Mouse (Mus musculus) embryonic facial prominence, embryonic 13.5 days (tissue): Measurements from ENCODE around the gene Slc25a21. TPM values are rescaled to one million over a fixed set of nuclear protein-coding genes. Genes with fewer than 3 reads are reported as not detected.

Source experiments
- ATAC-seq: fragments of 200-750 bp; cut with Nextera tagmentation; 2 replicates; pipeline ENCODE4 v1.8.0; 2017; ENCODE audit warnings: low read depth; ENCODE audit not compliant: insufficient number of reproducible peaks, insufficient read depth, low FRiP score, low TSS enrichment
- H3K27ac ChIP-seq: fragments of 300-500 bp; sonication (generic); 2 replicates; pipeline ENCODE4 v1.5.1; 2015; ENCODE audit warnings: moderate library complexity, mild to moderate bottlenecking, inconsistent platforms
- H3K27me3 ChIP-seq: fragments of 300-500 bp; sonication (generic); 2 replicates; pipeline ENCODE4 v1.6.1; 2015; ENCODE audit warnings: mild to moderate bottlenecking, inconsistent platforms
- H3K36me3 ChIP-seq: fragments of 300-500 bp; sonication (generic); 2 replicates; pipeline ENCODE4 v1.6.1; 2015; ENCODE audit warnings: mild to moderate bottlenecking, inconsistent platforms
- H3K4me1 ChIP-seq: fragments of 300-500 bp; sonication (generic); 2 replicates; pipeline ENCODE4 v1.6.1; 2015; ENCODE audit warnings: inconsistent platforms
- H3K4me2 ChIP-seq: fragments of 300-500 bp; sonication (generic); 2 replicates; pipeline ENCODE4 v1.6.1; 2015; ENCODE audit warnings: moderate library complexity, mild to moderate bottlenecking, inconsistent platforms
- H3K4me3 ChIP-seq: fragments of 300-500 bp; sonication (generic); 2 replicates; pipeline ENCODE4 v1.5.1; 2015; ENCODE audit warnings: mild to moderate bottlenecking, inconsistent platforms
- H3K9ac ChIP-seq: fragments of 300-500 bp; sonication (generic); 2 replicates; pipeline ENCODE4 v1.6.1; 2015; ENCODE audit warnings: mild to moderate bottlenecking, inconsistent platforms
- H3K9me3 ChIP-seq: fragments of 300-500 bp; sonication (generic); 2 replicates; pipeline ENCODE4 v1.6.1; 2016; ENCODE audit warnings: inconsistent platforms
- WGBS: fragments of 180-500 bp; shearing (Covaris S2); methylation state at CpG from one replicate; pipeline ENCODE4 v1.1.7; 2015; ENCODE audit warnings: mixed read lengths; 5-methylcytosine and 5-hydroxymethylcytosine counted together
- polyA plus RNA-seq: library from polyadenylated mRNA; unstranded; fragments of >200 nt; fragmentation: Nextera tagmentation; extraction: Ambion mirVana; gene quantifications from 2 replicates; pipeline ENCODE4 v1.2.1, GENCODE M21; 2015

Slc25a21 gene
- polyA plus RNA-seq, 1 experiment from 2014 or later = 0.76 TPM

DNA sequence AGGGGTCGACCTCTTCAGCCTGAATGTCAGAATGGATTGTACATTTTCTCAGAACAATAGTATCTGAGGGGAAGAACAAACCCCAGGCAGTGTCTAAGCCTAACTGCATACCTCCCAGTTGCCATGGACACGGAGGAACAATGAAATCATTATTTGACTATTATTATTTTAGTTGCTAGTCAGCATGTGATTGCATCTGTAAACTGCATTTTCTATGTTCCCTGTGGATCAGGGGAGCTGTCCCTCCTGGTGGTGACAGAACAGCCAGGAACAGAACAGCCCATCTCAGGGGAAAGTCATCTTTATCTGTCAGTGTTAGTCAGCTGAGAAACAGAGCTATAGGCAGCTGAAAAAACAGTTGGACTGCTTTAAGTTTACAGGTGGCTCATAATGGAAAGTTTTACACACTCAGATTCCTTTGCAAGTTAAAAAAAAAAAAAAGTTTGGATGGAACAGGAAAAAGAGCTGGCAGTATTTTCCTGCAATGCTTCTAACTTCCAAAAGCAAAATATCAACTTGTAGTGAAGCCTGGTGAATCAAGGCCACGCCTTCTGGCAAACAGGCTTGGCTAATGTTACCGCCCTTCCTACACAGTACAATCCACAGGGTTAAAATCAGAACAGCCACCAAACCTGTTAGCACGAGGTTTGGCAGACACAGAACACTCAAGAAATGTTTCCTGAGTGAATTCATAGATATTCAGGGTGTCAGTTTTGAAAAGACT is 17.6 kb downstream of the Slc25a21 start:
- Histone ChIP-seq H3K27me3 (peaks cover 3% of the 10 kb centered on the region; the same call in 1 of the 2 replicates), H3K4me1 (peaks cover 11% of the 10 kb centered on the region; the same call in 1 of the 2 replicates), H3K36me3 (no peaks in the 10 kb centered on the region), H3K4me2 (no peak overlapping the region), H3K9ac (no peak overlapping the region), H3K9me3 (no peaks in the 10 kb centered on the region), H3K4me3 (no peak overlapping the region), H3K27ac (no peak overlapping the region)
- ATAC-seq = no peak
- 29% methylated on average over 5 of the region's 5 CpGs for WGBS

- no peak for ATAC-seq
- H3K27me3 ChIP-seq = peaks cover 3% of the 10 kb centered on the region; the same call in 1 of the 2 replicates
- no peaks in the 10 kb centered on the region for H3K36me3 ChIP-seq
These were observed 18.5 kb downstream of the Slc25a21 start for GRCm38 (mm10) chr12:57178818-57179217.

DNA sequence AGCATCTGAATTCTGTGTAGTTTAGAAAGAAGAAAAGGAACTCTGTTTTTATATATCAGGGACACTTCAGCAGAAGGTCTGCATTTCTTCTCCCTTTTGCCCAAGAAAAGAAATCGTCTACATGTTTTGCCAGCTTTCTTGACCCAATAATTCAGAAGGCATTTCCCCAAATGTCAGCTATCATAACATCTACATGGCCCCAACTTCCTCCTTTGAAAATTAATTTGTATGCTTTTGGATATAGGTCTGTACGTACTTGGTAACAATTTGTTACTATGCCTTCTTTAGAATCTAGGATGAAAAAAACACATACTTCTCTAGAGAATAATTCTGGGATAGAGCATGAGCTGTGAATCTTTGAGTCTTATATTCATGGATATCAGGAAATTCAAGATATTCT is 34.0 kb downstream of the Slc25a21 start:
- Histone ChIP-seq H3K4me1 (no peaks in the 10 kb centered on the region), H3K27me3 (no peaks in the 10 kb centered on the region), H3K4me2 (no peak overlapping the region), H3K4me3 (no peak overlapping the region), H3K9ac (no peak overlapping the region), H3K36me3 (no peaks in the 10 kb centered on the region), H3K27ac (no peak overlapping the region), H3K9me3 (no peaks in the 10 kb centered on the region)
- 63% methylated on average over 2 of the region's 2 CpGs for WGBS
- ATAC-seq = no peak

More at GRCm38 (mm10) chr12:57178818-57179217, 18.5 kb downstream of the Slc25a21 start:
- Histone ChIP-seq H3K9ac (no peak overlapping the region), H3K27ac (no peak overlapping the region), H3K4me3 (no peak overlapping the region), H3K9me3 (no peaks in the 10 kb centered on the region), H3K4me2 (no peak overlapping the region), H3K4me1 (peaks cover 11% of the 10 kb centered on the region; the same call in 1 of the 2 replicates)

GRCm38 (mm10) chr12:57162840-57163239 is 34.4 kb downstream of the Slc25a21 start:
- Histone ChIP-seq H3K27ac (no peak overlapping the region), H3K36me3 (no peaks in the 10 kb centered on the region), H3K27me3 (no peaks in the 10 kb centered on the region), H3K4me2 (no peak overlapping the region), H3K4me3 (no peak overlapping the region), H3K4me1 (no peaks in the 10 kb centered on the region), H3K9ac (no peak overlapping the region), H3K9me3 (no peaks in the 10 kb centered on the region)
- 71% methylated on average over 3 of the region's 3 CpGs for whole genome bisulfite sequencing
- no peak for ATAC-seq

GRCm38 (mm10) chr12:57159904-57160303 is 37.4 kb downstream of the Slc25a21 start:
- no peak for ATAC-seq
- Histone ChIP-seq H3K9me3 (no peaks in the 10 kb centered on the region), H3K4me3 (no peak overlapping the region), H3K4me2 (no peak overlapping the region), H3K27ac (no peak overlapping the region), H3K4me1 (no peaks in the 10 kb centered on the region), H3K27me3 (0 out of 2 replicates have a peak, but pooled peaks cover 3% of the 10 kb centered on the region), H3K9ac (no peak overlapping the region), H3K36me3 (no peaks in the 10 kb centered on the region)
- 79% methylated on average over 6 of the region's 6 CpGs for WGBS

DNA sequence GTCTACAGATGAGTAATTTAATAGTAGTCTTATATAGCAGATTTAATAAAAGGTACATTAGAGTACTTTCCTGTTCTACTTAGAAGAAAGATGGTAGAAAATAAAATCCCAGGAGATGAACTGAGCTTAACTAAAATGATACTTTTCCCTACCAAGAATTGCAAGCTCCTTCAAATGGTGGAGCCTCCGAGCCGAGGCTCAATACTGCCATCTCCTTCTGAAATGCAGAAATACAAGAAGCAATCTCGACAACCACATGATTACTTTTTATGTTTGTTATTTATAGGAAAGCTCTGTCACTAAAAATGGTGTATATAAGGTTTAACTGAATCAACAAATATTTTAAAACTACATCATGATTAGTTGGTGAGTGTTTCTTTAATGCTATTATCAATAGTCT is 39.0 kb downstream of the Slc25a21 start:
- no peak for ATAC-seq
- H3K4me2 ChIP-seq = no peak overlapping the region
- 43% methylated on average over 3 of the region's 3 CpGs for WGBS
- H3K27me3 ChIP-seq = 0 out of 2 replicates have a peak, but pooled peaks cover 3% of the 10 kb centered on the region
- H3K9ac ChIP-seq = no peak overlapping the region
- no peaks in the 10 kb centered on the region for H3K36me3 ChIP-seq
- 0 out of 2 replicates have a peak, but pooled peaks cover 4% of the 10 kb centered on the region for H3K9me3 ChIP-seq
- H3K27ac ChIP-seq = no peak overlapping the region
- no peak overlapping the region for H3K4me3 ChIP-seq
- H3K4me1 ChIP-seq = no peaks in the 10 kb centered on the region

DNA sequence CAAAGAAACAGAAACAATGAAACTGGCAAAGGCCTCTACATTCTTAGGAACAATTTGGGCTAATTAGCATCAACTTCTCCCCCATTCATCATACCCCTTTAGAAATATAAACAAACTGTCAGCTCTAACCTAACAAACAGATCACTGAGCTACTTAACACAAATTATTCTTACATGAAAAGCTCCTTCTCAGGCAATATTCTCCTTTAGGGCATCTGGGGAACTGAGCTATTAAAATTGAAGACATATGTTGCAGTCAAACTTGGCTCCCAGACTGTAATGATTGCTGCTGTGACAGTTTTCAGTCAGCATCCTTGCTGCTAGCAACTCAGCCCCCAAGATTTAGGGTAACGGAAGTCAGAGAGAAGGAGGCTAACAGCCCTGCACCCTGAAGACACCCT is 58.3 kb downstream of the Slc25a21 start:
- no peaks in the 10 kb centered on the region for H3K36me3 ChIP-seq
- no peak overlapping the region for H3K9ac ChIP-seq
- no peaks in the 10 kb centered on the region for H3K9me3 ChIP-seq
- H3K4me2 ChIP-seq = 0 out of 2 replicates have a peak overlapping the region, but pooled peaks have one; percentile 0
- 21% methylated on average over 1 of the region's 1 CpGs for WGBS
- no peak overlapping the region for H3K4me3 ChIP-seq
- H3K27ac ChIP-seq = peak overlapping the region; percentile 58; the same call in 1 of the 2 replicates
- peaks cover 20% of the 10 kb centered on the region for H3K4me1 ChIP-seq
- peaks cover 29% of the 10 kb centered on the region for H3K27me3 ChIP-seq
- ATAC-seq = no peak

- peak overlapping the region; percentile 55; the same call in 1 of the 2 replicates for H3K27ac ChIP-seq
- H3K27me3 ChIP-seq = peaks cover 27% of the 10 kb centered on the region
- H3K4me3 ChIP-seq = no peak overlapping the region
- peaks cover 16% of the 10 kb centered on the region for H3K4me1 ChIP-seq
- WGBS = 17% methylated on average over 2 of the region's 2 CpGs
- H3K9ac ChIP-seq = no peak overlapping the region
- no peak overlapping the region for H3K4me2 ChIP-seq
- ATAC-seq = no peak
- H3K36me3 ChIP-seq = no peaks in the 10 kb centered on the region
- H3K9me3 ChIP-seq = no peaks in the 10 kb centered on the region
These were observed 59.5 kb downstream of the Slc25a21 start for GRCm38 (mm10) chr12:57137809-57138208.

DNA sequence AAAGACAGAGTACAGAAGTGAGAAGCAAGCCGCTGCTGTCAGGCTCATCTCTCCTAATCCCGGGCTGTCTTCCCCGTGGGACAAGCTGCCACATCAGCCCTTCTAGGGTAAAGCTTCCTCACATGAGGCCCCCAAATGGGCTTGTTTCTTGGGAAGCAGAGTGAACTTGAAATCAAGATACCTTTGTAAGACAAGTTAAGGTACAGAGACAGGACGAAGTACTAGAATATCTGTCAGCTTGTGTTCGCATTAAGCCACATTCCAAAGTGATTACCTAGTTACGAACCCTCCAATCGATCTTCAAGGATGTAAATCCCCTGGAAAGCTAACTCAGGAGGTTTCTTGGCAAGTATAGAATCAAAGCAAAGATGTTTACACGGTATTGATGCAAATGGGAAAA is 78.7 kb downstream of the Slc25a21 start:
- Histone ChIP-seq H3K4me2 (peak overlapping the region; percentile 11; the same call in 1 of the 2 replicates), H3K9ac (no peak overlapping the region), H3K27me3 (0 out of 2 replicates have a peak, but pooled peaks cover 5% of the 10 kb centered on the region), H3K4me3 (no peak overlapping the region), H3K4me1 (peaks cover 29% of the 10 kb centered on the region), H3K9me3 (no peaks in the 10 kb centered on the region), H3K36me3 (no peaks in the 10 kb centered on the region), H3K27ac (peak overlapping the region; percentile 23; the same call in 1 of the 2 replicates)
- no peak for ATAC-seq
- WGBS = 13% methylated on average over 8 of the region's 8 CpGs

DNA sequence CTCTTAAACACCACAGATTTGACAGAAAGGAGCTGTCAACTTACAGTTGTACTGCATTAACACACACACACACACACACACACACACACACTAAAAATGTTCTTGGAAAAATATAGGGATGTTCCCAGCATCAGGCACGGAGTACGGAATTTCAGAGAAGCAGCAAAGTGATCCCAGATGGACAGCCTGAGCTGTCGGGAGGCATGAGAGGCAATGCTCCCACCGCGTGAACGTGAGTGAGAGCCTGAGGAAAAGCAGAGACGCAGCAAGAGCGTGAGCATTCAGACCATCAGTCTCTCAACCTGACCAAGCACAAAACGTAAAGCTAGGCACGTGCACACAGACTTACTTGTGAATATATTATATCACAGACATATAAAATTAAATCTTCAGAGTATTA is 81.8 kb downstream of the Slc25a21 start:
- WGBS = 34% methylated on average over 10 of the region's 10 CpGs
- 0 out of 2 replicates have a peak, but pooled peaks have one; percentile 37 for ATAC-seq
- Histone ChIP-seq H3K36me3 (no peaks in the 10 kb centered on the region), H3K9ac (no peak overlapping the region), H3K27me3 (no peaks in the 10 kb centered on the region), H3K27ac (no peak overlapping the region), H3K4me1 (peaks cover 15% of the 10 kb centered on the region), H3K9me3 (no peaks in the 10 kb centered on the region), H3K4me2 (no peak overlapping the region), H3K4me3 (no peak overlapping the region)

DNA sequence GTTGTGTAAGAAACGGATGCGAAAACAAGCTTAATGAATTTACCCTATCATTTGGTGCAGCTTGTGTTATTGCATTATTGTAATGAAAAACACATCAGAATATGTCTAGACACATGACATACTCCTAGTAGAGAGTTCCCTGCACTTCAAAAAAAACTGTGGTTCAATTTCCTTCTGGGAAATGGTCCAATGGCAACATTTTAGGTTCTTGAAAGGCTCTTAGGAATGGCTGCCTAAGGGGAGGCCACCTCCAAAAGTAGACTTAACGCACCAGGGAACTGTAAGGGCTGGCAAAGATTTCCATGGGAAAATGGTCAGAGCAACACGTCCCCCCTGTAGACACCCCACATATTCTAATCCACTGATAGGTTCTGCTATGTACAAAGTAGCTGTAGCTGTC is 87.9 kb downstream of the Slc25a21 start:
- no peak overlapping the region for H3K4me3 ChIP-seq
- H3K27me3 ChIP-seq = no peaks in the 10 kb centered on the region
- no peaks in the 10 kb centered on the region for H3K36me3 ChIP-seq
- H3K9ac ChIP-seq = no peak overlapping the region
- H3K4me1 ChIP-seq = peaks cover 19% of the 10 kb centered on the region
- H3K4me2 ChIP-seq = no peak overlapping the region
- H3K9me3 ChIP-seq = no peaks in the 10 kb centered on the region
- no peak overlapping the region for H3K27ac ChIP-seq
- 0 out of 2 replicates have a peak, but pooled peaks have one; percentile 43 for ATAC-seq
- WGBS = 47% methylated on average over 4 of the region's 4 CpGs

- Histone ChIP-seq H3K4me3 (no peak overlapping the region), H3K27me3 (no peaks in the 10 kb centered on the region), H3K36me3 (no peaks in the 10 kb centered on the region), H3K27ac (no peak overlapping the region), H3K9me3 (no peaks in the 10 kb centered on the region), H3K4me2 (no peak overlapping the region), H3K4me1 (no peaks in the 10 kb centered on the region), H3K9ac (no peak overlapping the region)
- 66% methylated on average over 1 of the region's 1 CpGs for WGBS
- no peak for ATAC-seq
These were observed 95.0 kb downstream of the Slc25a21 start for GRCm38 (mm10) chr12:57102322-57102721.
